Mouse (Mus musculus) heart, postnatal 25 days (tissue): ENCODE data around the gene Timm8a1. TPM values are rescaled to one million over a fixed set of nuclear protein-coding genes. Genes with fewer than 3 reads are reported as not detected.
"Not testable (repeated sequence)": the region's sequence is repeated elsewhere in the genome, so short reads cannot be mapped to it uniquely, and the experiment has no call there.

Experiments used
- DNase-seq: peaks from one replicate; pipeline ENCODE4 v3.0.0; 2022; ENCODE audit warnings: low spot score
- intact Hi-C: fragments of 180-260 bp; cut with DNase I; formaldehyde crosslinking; loops from one replicate; pipeline ENCODE4 v1.15.1; 2025
- total RNA-seq, 2 experiments: library from RNA; stranded (reverse); gene quantifications; 2 replicates each; pipeline ENCODE4 v1.2.3; 2021

Gene Timm8a1
- total RNA-seq, 2 experiments from 2014 or later = 22.6 to 24.7 TPM

DNA sequence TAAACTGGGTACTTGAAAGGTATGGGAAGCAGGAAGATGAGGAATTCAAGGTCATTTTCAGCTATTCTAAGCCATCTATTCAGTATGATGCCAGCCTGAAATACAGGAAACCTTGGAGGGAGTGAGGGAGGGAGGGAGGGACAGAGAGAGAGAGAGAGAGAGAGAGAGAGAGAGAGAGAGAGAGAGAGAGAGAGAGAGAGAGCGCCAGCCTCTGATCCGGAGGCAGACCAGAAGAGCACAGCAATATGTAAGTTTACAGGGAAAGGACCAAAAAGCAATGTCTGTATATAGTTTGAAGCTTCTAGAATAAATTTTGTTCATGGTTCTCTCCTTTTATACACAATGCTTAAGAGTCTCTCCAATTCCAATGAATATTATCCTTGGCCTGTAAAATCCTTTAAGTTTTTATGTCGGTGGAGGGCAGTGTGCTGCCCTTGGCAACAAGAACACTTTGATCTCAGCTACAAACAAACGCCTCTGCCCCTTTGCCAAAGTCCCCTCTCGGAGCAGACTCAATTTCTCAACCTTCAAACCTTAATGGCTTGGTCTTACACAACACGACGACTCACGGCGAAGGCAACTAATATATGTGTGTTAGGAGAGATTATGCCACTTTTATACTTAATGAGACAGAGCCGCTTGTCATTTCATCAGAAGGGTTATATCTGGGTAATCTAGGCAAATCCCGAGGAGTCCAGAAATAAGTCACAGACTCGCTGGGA is 1.1 kb downstream of the Timm8a1 start:
- intact Hi-C loops = loop anchor here (5.0 kb wide), 1 partner anchor 42 kb away; the partner anchor contains the start of gene Btk
- DNase-seq = no peak

DNA sequence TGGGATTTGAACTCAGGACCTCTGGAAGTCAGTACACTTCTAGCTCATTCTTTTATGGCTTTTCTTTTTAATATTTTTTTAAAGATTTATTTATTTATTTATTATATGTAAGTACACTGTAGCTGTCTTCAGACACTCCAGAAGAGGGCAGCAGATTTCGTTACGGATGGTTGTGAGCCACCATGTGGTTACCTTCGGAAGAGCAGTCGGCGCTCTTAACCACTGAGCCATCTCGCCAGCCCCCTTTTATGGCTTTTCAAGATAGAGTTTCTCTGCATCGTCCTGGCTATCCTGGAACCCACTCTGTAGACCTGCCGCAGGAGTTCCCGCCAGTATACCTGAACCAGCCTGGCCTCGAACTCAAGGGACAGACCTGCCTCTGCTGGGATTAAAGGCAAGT is 1.9 kb downstream of the Timm8a1 start:
- intact Hi-C loops = loop anchor here (5.0 kb wide), 1 partner anchor 43 kb away; the partner anchor contains the start of gene Btk

DNA sequence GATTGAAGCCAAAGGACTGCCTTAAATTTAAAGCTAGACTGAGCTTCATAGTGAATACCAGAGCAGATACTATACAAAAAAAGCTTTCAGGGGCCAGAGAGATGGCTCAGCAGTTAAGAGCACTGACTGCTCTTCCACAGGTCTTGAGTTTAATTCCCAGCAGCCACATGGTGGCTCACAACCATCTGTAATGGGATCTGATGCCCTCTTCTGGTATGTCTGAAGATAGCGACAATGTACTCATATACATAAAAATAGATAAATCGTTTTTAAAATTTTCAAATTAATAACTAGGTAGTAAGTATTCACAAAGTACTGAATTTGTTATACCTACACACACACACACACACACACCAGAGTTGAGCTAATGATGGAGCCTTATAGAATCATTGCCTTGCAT is 8.3 kb downstream of the Timm8a1 start:
- intact Hi-C loops = no loop called here
- DNase-seq = no peak

More for the DNA sequence above, 1.9 kb downstream of the Timm8a1 start:
- not testable (repeated sequence) for DNase-seq

- no peak for DNase-seq
- intact Hi-C loops = no loop called here
Measured at GRCm38 (mm10) chrX:134525260-134525659, 16.4 kb downstream of the Timm8a1 start.

- intact Hi-C loops = no loop called here
- DNase-seq = no peak
Measured at GRCm38 (mm10) chrX:134523772-134524171, 17.9 kb downstream of the Timm8a1 start.

- no peak for DNase-seq
- intact Hi-C loops = no loop called here
Measured at GRCm38 (mm10) chrX:134509473-134509872, 32.2 kb downstream of the Timm8a1 start.

DNA sequence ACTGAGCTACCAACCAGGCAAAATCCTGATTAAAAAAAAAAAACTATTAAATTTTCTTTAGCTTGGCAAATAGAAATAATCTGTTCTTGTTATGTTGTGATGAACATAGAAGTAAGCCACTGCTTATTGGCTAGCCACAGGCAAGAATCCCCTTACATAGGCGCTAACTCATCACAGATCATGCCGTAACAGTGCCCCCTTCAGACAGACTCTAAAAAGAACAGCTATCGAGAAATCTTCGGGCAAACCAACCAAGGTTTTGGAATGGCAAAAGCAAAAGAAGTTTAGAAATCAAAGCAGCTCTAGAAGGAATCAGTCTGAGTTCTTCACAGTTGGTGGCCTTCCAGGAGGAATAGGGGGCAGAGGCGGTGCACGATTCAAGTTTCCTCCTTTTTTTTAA is 33.7 kb downstream of the Timm8a1 start:
- intact Hi-C loops = no loop called here
- no peak for DNase-seq

GRCm38 (mm10) chrX:134500651-134501050 is 41.0 kb downstream of the Timm8a1 start:
- intact Hi-C loops = no loop called here
- DNase-seq = no peak

Other genes starting within 250 kb of the Timm8a1 start
- gene Tmem35a, start 246.6 kb downstream of the Timm8a1 start, total RNA-seq = 1 to 10 TPM; 6.3 to 8.1 TPM
- under 1 TPM; 0.48 to 0.55 TPM for gene Cenpi, start 233.8 kb downstream of the Timm8a1 start, total RNA-seq
- under 1 TPM; 0.08 to 0.39 TPM for gene Drp2, start 137.3 kb downstream of the Timm8a1 start, total RNA-seq
- gene Taf7l, start 65.4 kb downstream of the Timm8a1 start, total RNA-seq = not detected
- 1 to 10 TPM; 1.0 to 1.1 TPM for gene Btk, start 41.7 kb upstream of the Timm8a1 start, total RNA-seq
- gene Rpl36a, start 43.8 kb upstream of the Timm8a1 start, total RNA-seq = 100 to 1,000 TPM; 103 to 104 TPM
- 1 to 10 TPM; 1.6 to 2.1 TPM for gene Gla, start 59.3 kb upstream of the Timm8a1 start, total RNA-seq
- 10 to 100 TPM; 61.4 to 75.0 TPM for gene Hnrnph2, start 59.3 kb upstream of the Timm8a1 start, total RNA-seq
- gene Armcx4, start 144.7 kb upstream of the Timm8a1 start, total RNA-seq = 1 to 10 TPM; 9.2 to 9.6 TPM
- 1 to 10 TPM; 5.2 to 5.5 TPM for gene Armcx1, start 176.1 kb upstream of the Timm8a1 start, total RNA-seq
- 1 to 10 TPM in 1 of 2 experiments, under 1 TPM in 1; 0.60 to 1.3 TPM for gene Armcx6, start 209.6 kb upstream of the Timm8a1 start, total RNA-seq
- gene Armcx3, start 214.7 kb upstream of the Timm8a1 start, total RNA-seq = 10 to 100 TPM; 21.0 to 23.4 TPM